Mouse (Mus musculus) small intestine, adult 2 months (tissue): ENCODE results near the gene Jam2. TPM values are rescaled to one million over a fixed set of nuclear protein-coding genes. Genes with fewer than 3 reads are reported as not detected.

Experiments
- H3K27ac ChIP-seq: fragments of 200-500 bp; 2 replicates; pipeline ENCODE4 v1.5.1; 2012; ENCODE audit warnings: low read depth, low read length, control low read depth, inconsistent platforms; ENCODE audit not compliant: insufficient read depth
- H3K27me3 ChIP-seq: fragments of 200-500 bp; 2 replicates; pipeline ENCODE4 v1.6.1; 2012; ENCODE audit warnings: mild to moderate bottlenecking, moderate library complexity, low read length, inconsistent platforms; ENCODE audit not compliant: control insufficient read depth, insufficient read depth
- H3K36me3 ChIP-seq: fragments of 200-500 bp; 2 replicates; pipeline ENCODE4 v1.6.1; 2012; ENCODE audit warnings: mild to moderate bottlenecking, low read length, control low read depth, inconsistent platforms; ENCODE audit not compliant: control insufficient read depth, insufficient read depth
- H3K4me1 ChIP-seq: fragments of 200-500 bp; 2 replicates; pipeline ENCODE4 v1.6.1; 2012; ENCODE audit warnings: low read length, inconsistent platforms, mixed read lengths; ENCODE audit not compliant: control insufficient read depth, insufficient read depth, insufficient read length
- H3K4me3 ChIP-seq: fragments of 200-500 bp; 2 replicates; pipeline ENCODE4 v1.5.1; 2012; ENCODE audit warnings: low read depth, mild to moderate bottlenecking, control low read depth, inconsistent platforms, low read length, moderate library complexity
- CTCF ChIP-seq: fragments of 200-500 bp; IDR thresholded peaks from 2 replicates; pipeline ENCODE4 v1.5.1; 2012; ENCODE audit warnings: low read depth, mild to moderate bottlenecking, control low read depth, inconsistent platforms, low read length, moderate library complexity, mixed read lengths; ENCODE audit not compliant: insufficient replicate concordance, insufficient read length; ENCODE audit errors: extremely low read depth
- POLR2A ChIP-seq: fragments of 200-500 bp; IDR thresholded peaks from 2 replicates; pipeline ENCODE4 v1.6.1; 2012; ENCODE audit warnings: low read depth, mild to moderate bottlenecking, control low read depth, inconsistent platforms, low read length, moderate library complexity
- WGBS: fragments of 180-500 bp; shearing (Covaris S2); methylation state at CpG from one replicate; pipeline ENCODE4 v1.1.7; 2018; 5-methylcytosine and 5-hydroxymethylcytosine counted together
- polyA plus RNA-seq: library from polyadenylated mRNA; depleted of rRNA; stranded (reverse); fragments of >200 nt; gene quantifications from 2 replicates; pipeline ENCODE4 v1.2.3, GENCODE M21; 2012; rRNA removed

The Jam2 gene
- 1.7 and 2.8 TPM in 2 replicates for polyA plus RNA-seq

GRCm38 (mm10) chr16:84774003-84774703 lies at the start of gene Jam2:
Jam2 (plus strand) TSS chr16:84774123.
- H3K36me3 ChIP-seq: no peaks in the 10 kb centered on the region
- peak within 1 kb of the TSS; percentile 63; the same call in 1 of the 2 replicates for H3K27ac ChIP-seq
- H3K4me3 ChIP-seq: peak within 1 kb of the TSS; percentile 61
- WGBS: under 1% methylated on average over 42 of the region's 43 CpGs
- H3K4me1 ChIP-seq: peaks cover 10% of the 10 kb centered on the region
- H3K27me3 ChIP-seq: peaks cover 22% of the 10 kb centered on the region
- TF ChIP-seq POLR2A: no peak
- no peak for TF ChIP-seq CTCF

GRCm38 (mm10) chr16:84734806-84735165 lies 39.1 kb upstream of the Jam2 start:
- Histone ChIP-seq H3K27me3 (no peaks in the 10 kb centered on the region), H3K27ac (peak overlapping the region; percentile 5; the same call in 1 of the 2 replicates), H3K4me1 (peaks cover 8% of the 10 kb centered on the region; the same call in 1 of the 2 replicates), H3K4me3 (peak overlapping the region; percentile 92), H3K36me3 (peaks cover 16% of the 10 kb centered on the region)
- TF ChIP-seq CTCF: no peak
- TF ChIP-seq POLR2A: no peak
- WGBS: under 1% methylated on average over 15 of the region's 15 CpGs

- under 1% methylated on average over 66 of the region's 66 CpGs for WGBS
- Histone ChIP-seq H3K4me1 (peaks cover 8% of the 10 kb centered on the region; the same call in 1 of the 2 replicates), H3K36me3 (peaks cover 12% of the 10 kb centered on the region), H3K4me3 (peak within 1 kb of the TSS; percentile 92), H3K27me3 (no peaks in the 10 kb centered on the region), H3K27ac (peak within 1 kb of the TSS; percentile 73)
- peak; percentile 82 for TF ChIP-seq CTCF
- TF ChIP-seq POLR2A: peak; percentile 86
Observed at GRCm38 (mm10) chr16:84735166-84736105, 38.5 kb upstream of the Jam2 start, which contains the start of gene Mrpl39. Mrpl39 (minus strand) TSS chr16:84735742.

- H3K36me3 ChIP-seq: no peaks in the 10 kb centered on the region
- H3K4me3 ChIP-seq: no peak overlapping the region
- no peak overlapping the region for H3K27ac ChIP-seq
- no peak for TF ChIP-seq CTCF
- TF ChIP-seq POLR2A: no peak
- 72% methylated on average over 3 of the region's 3 CpGs for WGBS
- peaks cover 8% of the 10 kb centered on the region; the same call in 1 of the 2 replicates for H3K4me1 ChIP-seq
- H3K27me3 ChIP-seq: no peaks in the 10 kb centered on the region; the same call in 1 of the 2 replicates
Observed at GRCm38 (mm10) chr16:84737358-84737757, 36.6 kb upstream of the Jam2 start.

GRCm38 (mm10) chr16:84744703-84745490 lies 29.0 kb upstream of the Jam2 start:
- no peaks in the 10 kb centered on the region; the same call in 1 of the 2 replicates for H3K27me3 ChIP-seq
- H3K4me1 ChIP-seq: no peaks in the 10 kb centered on the region
- no peak overlapping the region for H3K27ac ChIP-seq
- TF ChIP-seq POLR2A: no peak
- H3K4me3 ChIP-seq: no peak overlapping the region
- H3K36me3 ChIP-seq: no peaks in the 10 kb centered on the region
- WGBS: 49% methylated on average over 10 of the region's 10 CpGs

- no peak for TF ChIP-seq CTCF
- no peak for TF ChIP-seq POLR2A
- whole genome bisulfite sequencing: 72% methylated on average over 6 of the region's 6 CpGs
- Histone ChIP-seq H3K27ac (no peak overlapping the region), H3K4me3 (no peak overlapping the region), H3K27me3 (no peaks in the 10 kb centered on the region; the same call in 1 of the 2 replicates), H3K36me3 (no peaks in the 10 kb centered on the region), H3K4me1 (no peaks in the 10 kb centered on the region)
Observed at GRCm38 (mm10) chr16:84745721-84746306, 28.1 kb upstream of the Jam2 start.
